ENCODE assay signal across 8 mouse cellular contexts in the genomic region with DNA sequence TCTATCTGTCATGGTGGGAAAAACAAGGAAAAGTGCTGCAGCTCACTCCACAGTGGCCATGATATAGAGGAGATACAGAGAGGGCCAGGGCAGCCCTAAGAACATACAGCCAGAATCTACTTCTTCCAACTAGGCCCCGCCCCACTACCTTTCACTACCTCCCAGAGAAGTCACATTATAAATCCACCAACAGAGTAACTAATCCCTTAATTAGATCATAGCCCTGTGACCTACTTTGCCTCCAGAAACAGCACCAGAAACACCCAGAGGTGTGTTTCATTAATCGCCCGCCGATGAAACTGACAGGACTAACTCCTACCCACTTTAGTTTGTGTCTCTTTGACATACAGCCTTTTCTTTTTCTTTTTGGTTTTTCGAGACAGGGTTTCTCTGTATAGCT. TPM values are rescaled to one million over a fixed set of nuclear protein-coding genes. Genes with fewer than 3 reads are reported as not detected.
DNase-seq lines count a peak whose midpoint lies in the region; ATAC-seq and TF ChIP-seq lines count a peak whose summit lies in the region.

No protein-coding gene starts in this region.

- H3K4me2 ChIP-seq in heart, embryonic 14.5 days (ENCODE audit: low read length), result peak overlapping the region; percentile 86
- peak overlapping the region; percentile 81 for H3K4me2 ChIP-seq in hindbrain, embryonic 16.5 days (ENCODE audit: low read length)
- H3K4me2 ChIP-seq in midbrain, embryonic 15.5 days, result peak overlapping the region; percentile 78

- H3K4me3 ChIP-seq in heart, embryonic 14.5 days (ENCODE audit: control insufficient read depth in 1 of 2, insufficient read depth in 1 of 2, low read depth in 1 of 2, low read length in 2 of 2), result peak overlapping the region in 1 of 2 experiments; percentile 95; a peak in 1 of 4 replicates
- H3K4me3 ChIP-seq in bone marrow macrophage, adult 2 months (ENCODE audit: insufficient read depth, low read length), result peak overlapping the region; percentile 74
- H3K4me3 ChIP-seq in hindbrain, embryonic 16.5 days (ENCODE audit: low read length), result no peak overlapping the region
- no peak overlapping the region; the same call in 1 of the 2 replicates for H3K4me3 ChIP-seq in midbrain, embryonic 15.5 days

- no peak for ATAC-seq in heart, embryonic 14.5 days (ENCODE audit: insufficient number of reproducible peaks, insufficient read depth, low FRiP score, low read depth)
- ATAC-seq in hindbrain, embryonic 16.5 days, result no peak
- no peak for ATAC-seq in midbrain, embryonic 15.5 days (replicated peaks)

- DNase-seq in heart, postnatal 4 days, result no peak
- no peak for DNase-seq in ovary, postnatal 14 days (ENCODE audit: low spot score)
- no peak for DNase-seq in T-cell, adult 2 months (ENCODE audit: low spot score)
- DNase-seq in ovary, postnatal 36 days (ENCODE audit: low spot score), result no peak

- H3K9me3 ChIP-seq in heart, embryonic 14.5 days (ENCODE audit: control insufficient read depth, low read length), result no peaks in the 10 kb centered on the region
- H3K9me3 ChIP-seq in hindbrain, embryonic 16.5 days (ENCODE audit: control insufficient read depth, low read length), result no peaks in the 10 kb centered on the region
- no peaks in the 10 kb centered on the region for H3K9me3 ChIP-seq in midbrain, embryonic 15.5 days

- no peak for TF ChIP-seq POLR2A in bone marrow macrophage, adult 2 months (IDR thresholded peaks at IDR 0.05; ENCODE audit: borderline replicate concordance, low read depth, low read length)

- WGBS in heart, embryonic 14.5 days, result 84% methylated on average over 5 of the region's 5 CpGs
- WGBS in hindbrain, embryonic 16.5 days, result 91% methylated on average over 5 of the region's 5 CpGs
- 74% methylated on average over 5 of the region's 5 CpGs for WGBS in midbrain, embryonic 15.5 days

- H3K4me1 ChIP-seq in heart, embryonic 14.5 days (ENCODE audit: control insufficient read depth in 2 of 2, insufficient read depth in 2 of 2, low read length in 2 of 2), result peaks cover 0 to 15% of the 10 kb centered on the region in 2 experiments; a peak in 3 of 4 replicates
- H3K4me1 ChIP-seq in bone marrow macrophage, adult 2 months (ENCODE audit: control insufficient read depth, insufficient read depth, low read length), result peaks cover 17% of the 10 kb centered on the region
- peaks cover 15% of the 10 kb centered on the region for H3K4me1 ChIP-seq in hindbrain, embryonic 16.5 days (ENCODE audit: control insufficient read depth, insufficient read depth, low read depth, low read length)
- peaks cover 30% of the 10 kb centered on the region for H3K4me1 ChIP-seq in midbrain, embryonic 15.5 days

- no peak for TF ChIP-seq CTCF in bone marrow macrophage, adult 2 months (IDR thresholded peaks at IDR 0.05; ENCODE audit: low read depth, low read length)

- no peaks in the 10 kb centered on the region for H3K27me3 ChIP-seq in heart, embryonic 14.5 days (ENCODE audit: control insufficient read depth, insufficient read depth, low read length)
- H3K27me3 ChIP-seq in hindbrain, embryonic 16.5 days (replicated peaks; ENCODE audit: control insufficient read depth, insufficient read depth, low read length), result no peaks in the 10 kb centered on the region
- H3K27me3 ChIP-seq in midbrain, embryonic 15.5 days (replicated peaks), result no peaks in the 10 kb centered on the region

- 0 out of 2 replicates have a peak, but pooled peaks cover 3% of the 10 kb centered on the region for H3K36me3 ChIP-seq in heart, embryonic 14.5 days (ENCODE audit: control insufficient read depth, insufficient read depth, low read length)
- H3K36me3 ChIP-seq in hindbrain, embryonic 16.5 days (ENCODE audit: control insufficient read depth, insufficient read depth, low read length), result no peaks in the 10 kb centered on the region
- H3K36me3 ChIP-seq in midbrain, embryonic 15.5 days (replicated peaks), result no peaks in the 10 kb centered on the region

- no peak overlapping the region for H3K27ac ChIP-seq in heart, embryonic 14.5 days (replicated peaks in 1 of 2; ENCODE audit: control insufficient read depth in 1 of 2, insufficient read depth in 1 of 2, low read depth in 2 of 2, low read length in 2 of 2)
- H3K27ac ChIP-seq in bone marrow macrophage, adult 2 months (ENCODE audit: insufficient read depth, low read depth, low read length), result no peak overlapping the region
- no peak overlapping the region for H3K27ac ChIP-seq in hindbrain, embryonic 16.5 days (ENCODE audit: low read depth, low read length)
- no peak overlapping the region for H3K27ac ChIP-seq in midbrain, embryonic 15.5 days

- peak overlapping the region; percentile 89; the same call in 1 of the 2 replicates for H3K9ac ChIP-seq in heart, embryonic 14.5 days (ENCODE audit: low read length)
- H3K9ac ChIP-seq in hindbrain, embryonic 16.5 days (ENCODE audit: low read depth, low read length), result no peak overlapping the region; the same call in 1 of the 2 replicates
- H3K9ac ChIP-seq in midbrain, embryonic 15.5 days, result no peak overlapping the region

RNA-seq across cellular contexts. Expression of a gene that starts 1.5 kb away (rescaled TPM):
- polyA plus RNA-seq in heart, embryonic 14.5 days (2014; fragmentation: Nextera tagmentation; extraction: Ambion mirVana), result 25.4 and 26.9 TPM in 2 replicates
- total RNA-seq in heart, postnatal 4 days (2021), result 10 to 100 TPM; 25.0 to 27.4 TPM
- polyA plus RNA-seq in bone marrow macrophage, adult 2 months (2012; ENCODE audit: insufficient read depth, insufficient read length, missing spikeins), result 15.7 and 18.7 TPM in 2 replicates
- polyA plus RNA-seq in hindbrain, embryonic 16.5 days (2015; fragmentation: Nextera tagmentation; extraction: Ambion mirVana), result 33.2 and 34.1 TPM in 2 replicates
- polyA plus RNA-seq in midbrain, embryonic 15.5 days (2015; fragmentation: Nextera tagmentation; extraction: Ambion mirVana), result 34.4 and 35.0 TPM in 2 replicates

RNA-seq across cellular contexts. Expression of a gene that starts 54.4 kb away (rescaled TPM):
- 0.47 and 0.59 TPM in 2 replicates for polyA plus RNA-seq in heart, embryonic 14.5 days (2014; fragmentation: Nextera tagmentation; extraction: Ambion mirVana)
- not detected for total RNA-seq in heart, postnatal 4 days (2021)
- polyA plus RNA-seq in bone marrow macrophage, adult 2 months (2012; ENCODE audit: insufficient read depth, insufficient read length, missing spikeins), result not detected in 2 replicates
- polyA plus RNA-seq in hindbrain, embryonic 16.5 days (2015; fragmentation: Nextera tagmentation; extraction: Ambion mirVana), result 6.2 and 6.7 TPM in 2 replicates
- polyA plus RNA-seq in midbrain, embryonic 15.5 days (2015; fragmentation: Nextera tagmentation; extraction: Ambion mirVana), result 7.9 and 8.4 TPM in 2 replicates
